Mouse (Mus musculus) left cerebral cortex, adult 11 months (tissue): Measurements from ENCODE around the gene Pold1.
A peak's percentile ranks its signal among the peaks of the same experiment; 100 is the strongest.

ENCODE experiments used
- DNase-seq: peaks from one replicate; pipeline ENCODE4 v3.0.0; 2022; ENCODE audit warnings: low spot score

Gene Pold1

GRCm38 (mm10) chr7:44581637-44582036, 33.0 kb upstream of the Pold1 start:
- no peak for DNase-seq

GRCm38 (mm10) chr7:44576333-44576844, 27.7 kb upstream of the Pold1 start:
- no peak for DNase-seq

- no peak for DNase-seq
Measured at GRCm38 (mm10) chr7:44572956-44573484, 24.4 kb upstream of the Pold1 start.

- DNase-seq, result no peak
Measured at GRCm38 (mm10) chr7:44572213-44572701, 23.6 kb upstream of the Pold1 start, which contains the start of gene Napsa. Gene Napsa, plus strand, starts transcription at chr7:44572380.

- DNase-seq, result no peak
Measured at GRCm38 (mm10) chr7:44571811-44572210, 23.2 kb upstream of the Pold1 start.

- DNase-seq, result no peak
Measured at GRCm38 (mm10) chr7:44570989-44571388, 22.3 kb upstream of the Pold1 start.

GRCm38 (mm10) chr7:44568803-44569202, 20.2 kb upstream of the Pold1 start:
- no peak for DNase-seq

- no peak for DNase-seq
Measured at GRCm38 (mm10) chr7:44565414-44565813, 16.8 kb upstream of the Pold1 start.

GRCm38 (mm10) chr7:44564486-44564885, 15.8 kb upstream of the Pold1 start:
- DNase-seq, result no peak

GRCm38 (mm10) chr7:44563284-44563683, 14.6 kb upstream of the Pold1 start:
- no peak for DNase-seq

- no peak for DNase-seq
Measured at GRCm38 (mm10) chr7:44560435-44561400, 12.1 kb upstream of the Pold1 start.

GRCm38 (mm10) chr7:44557629-44558028, 9.0 kb upstream of the Pold1 start:
- DNase-seq, result no peak

- DNase-seq, result peak; percentile 90
Measured at GRCm38 (mm10) chr7:44553826-44554225, 5.2 kb upstream of the Pold1 start, which contains the start of gene Nr1h2. Gene Nr1h2, minus strand, starts transcription at chr7:44553951.

- no peak for DNase-seq
Measured at GRCm38 (mm10) chr7:44553196-44553764, 4.6 kb upstream of the Pold1 start.

GRCm38 (mm10) chr7:44552141-44552908, 3.7 kb upstream of the Pold1 start:
- DNase-seq, result no peak

GRCm38 (mm10) chr7:44551731-44552130, 3.1 kb upstream of the Pold1 start:
- DNase-seq, result no peak

GRCm38 (mm10) chr7:44551301-44551700, 2.7 kb upstream of the Pold1 start:
- DNase-seq, result no peak

GRCm38 (mm10) chr7:44550409-44550678, 1.7 kb upstream of the Pold1 start:
- no peak for DNase-seq

GRCm38 (mm10) chr7:44549621-44550408, 1.2 kb upstream of the Pold1 start:
- no peak for DNase-seq

GRCm38 (mm10) chr7:44547725-44548124, 924 bp downstream of the Pold1 start:
- DNase-seq, result no peak

GRCm38 (mm10) chr7:44547041-44547440, 1.6 kb downstream of the Pold1 start:
- DNase-seq, result no peak
